Mouse (Mus musculus) stomach, postnatal 0 days (tissue): ENCODE measurements around the gene Sez6l2. TPM values are rescaled to one million over a fixed set of nuclear protein-coding genes. Genes with fewer than 3 reads are reported as not detected.
A peak's percentile ranks its signal among the peaks of the same experiment; 100 is the strongest.
"Not testable (repeated sequence)": the region's sequence is repeated elsewhere in the genome, so short reads cannot be mapped to it uniquely, and the experiment has no call there.

Experiments used
- ATAC-seq: fragments of 200-750 bp; cut with Nextera tagmentation; 2 replicates; pipeline ENCODE4 v1.8.0; 2017; ENCODE audit not compliant: low FRiP score, low TSS enrichment
- DNase-seq: peaks from one replicate; pipeline ENCODE4 v3.0.0-alpha.2; 2016; ENCODE audit warnings: low spot score
- H3K27ac ChIP-seq: fragments of 300-500 bp; sonication (generic); replicated peaks from 2 replicates; pipeline ENCODE4 v1.5.1; 2014; ENCODE audit warnings: mild to moderate bottlenecking, control low read depth
- H3K27me3 ChIP-seq: fragments of 300-500 bp; sonication (generic); 2 replicates; pipeline ENCODE4 v1.6.1; 2014; ENCODE audit warnings: low read length; ENCODE audit not compliant: control insufficient read depth, insufficient read depth
- H3K36me3 ChIP-seq: fragments of 300-500 bp; sonication (generic); 2 replicates; pipeline ENCODE4 v1.6.1; 2014; ENCODE audit warnings: low read length, mixed read lengths; ENCODE audit not compliant: control insufficient read depth, insufficient read depth
- H3K4me1 ChIP-seq: fragments of 300-500 bp; sonication (generic); replicated peaks from 2 replicates; pipeline ENCODE4 v1.6.1; 2014; ENCODE audit warnings: antibody characterized with exemption; ENCODE audit not compliant: control insufficient read depth, insufficient read depth
- H3K4me2 ChIP-seq: fragments of 300-500 bp; sonication (generic); replicated peaks from 2 replicates; pipeline ENCODE4 v1.6.1; 2014; ENCODE audit warnings: low read depth, mild to moderate bottlenecking, control low read depth, moderate library complexity
- H3K4me3 ChIP-seq: fragments of 300-500 bp; sonication (generic); 2 replicates; pipeline ENCODE4 v1.5.1; 2014; ENCODE audit warnings: low read depth, low read length, control low read depth
- H3K9ac ChIP-seq: fragments of 300-500 bp; sonication (generic); 2 replicates; pipeline ENCODE4 v1.6.1; 2014; ENCODE audit warnings: mild to moderate bottlenecking, low read length, control low read depth, mixed read lengths
- H3K9me3 ChIP-seq: fragments of 300-500 bp; sonication (generic); 2 replicates; pipeline ENCODE4 v1.6.1; 2016; ENCODE audit warnings: low read length; ENCODE audit not compliant: control insufficient read depth
- CTCF ChIP-seq: IDR thresholded peaks from 2 replicates; pipeline ENCODE4 v1.5.1; 2016; ENCODE audit warnings: antibody characterized with exemption, low read depth, mild to moderate bottlenecking, moderate library complexity
- EP300 ChIP-seq: optimal IDR thresholded peaks from 2 replicates; pipeline ENCODE3; 2016; ENCODE audit warnings: antibody characterized with exemption
- WGBS: fragments of 180-500 bp; shearing (Covaris S2); extraction: QIAGEN DNeasy Blood & Tissue Kit; methylation state at CpG from one replicate; pipeline ENCODE4 v1.1.7; 2014; 5-methylcytosine and 5-hydroxymethylcytosine counted together
- polyA plus RNA-seq: library from polyadenylated mRNA; unstranded; fragments of >200 nt; fragmentation: Nextera tagmentation; extraction: Ambion mirVana; gene quantifications from 2 replicates; pipeline ENCODE4 v1.2.1, GENCODE M21; 2015

Gene Sez6l2
- polyA plus RNA-seq, result 1.5 and 1.6 TPM in 2 replicates

GRCm38 (mm10) chr7:126949793-126950646 lies at the start of gene Sez6l2:
Gene Sez6l2 (plus strand): TSS chr7:126950563.
- no peaks in the 10 kb centered on the region for H3K9me3 ChIP-seq
- no peaks in the 10 kb centered on the region for H3K4me1 ChIP-seq
- H3K9ac ChIP-seq, result no peak within 1 kb of the TSS
- no peaks in the 10 kb centered on the region for H3K27me3 ChIP-seq
- TF ChIP-seq EP300, result no peak
- peak; percentile 1; the same call in 1 of the 2 replicates for TF ChIP-seq CTCF
- peak within 1 kb of the TSS; percentile 41 for H3K4me3 ChIP-seq
- DNase-seq, result peak; percentile 93
- H3K36me3 ChIP-seq, result no peaks in the 10 kb centered on the region
- H3K27ac ChIP-seq, result no peak within 1 kb of the TSS
- peak within 1 kb of the TSS; percentile 95 for H3K4me2 ChIP-seq
- under 1% methylated on average over 41 of the region's 42 CpGs for WGBS
- peak; percentile 83 for ATAC-seq

GRCm38 (mm10) chr7:126905590-126905989 lies 44.8 kb upstream of the Sez6l2 start:
- ATAC-seq, result no peak
- WGBS, result 76% methylated on average over 3 of the region's 3 CpGs

GRCm38 (mm10) chr7:126914844-126915243 lies 35.5 kb upstream of the Sez6l2 start:
- Histone ChIP-seq H3K4me3 (no peak overlapping the region), H3K36me3 (no peaks in the 10 kb centered on the region), H3K4me1 (no peaks in the 10 kb centered on the region), H3K27me3 (no peaks in the 10 kb centered on the region), H3K9ac (no peak overlapping the region), H3K27ac (no peak overlapping the region), H3K9me3 (no peaks in the 10 kb centered on the region), H3K4me2 (no peak overlapping the region)
- DNase-seq (no peak), ATAC-seq (no peak)
- TF ChIP-seq CTCF, result no peak
- no peak for TF ChIP-seq EP300
- WGBS, result 77% methylated on average over 3 of the region's 3 CpGs

More at GRCm38 (mm10) chr7:126905590-126905989, 44.8 kb upstream of the Sez6l2 start:
- Histone ChIP-seq H3K9me3 (no peaks in the 10 kb centered on the region), H3K4me1 (no peaks in the 10 kb centered on the region), H3K4me3 (no peak overlapping the region), H3K27ac (no peak overlapping the region), H3K36me3 (no peaks in the 10 kb centered on the region), H3K9ac (no peak overlapping the region), H3K27me3 (no peaks in the 10 kb centered on the region), H3K4me2 (no peak overlapping the region)
- DNase-seq, result no peak
- TF ChIP-seq EP300 (no peak), CTCF (no peak)

GRCm38 (mm10) chr7:126918356-126918755 lies 32.0 kb upstream of the Sez6l2 start:
- H3K4me2 ChIP-seq, DNase-seq, H3K4me1 ChIP-seq, H3K4me3 ChIP-seq, ATAC-seq, H3K36me3 ChIP-seq, H3K27me3 ChIP-seq, H3K9ac ChIP-seq, H3K27ac ChIP-seq, H3K9me3 ChIP-seq: not testable (repeated sequence)
- 20% methylated on average over 4 of the region's 4 CpGs for WGBS

DNA sequence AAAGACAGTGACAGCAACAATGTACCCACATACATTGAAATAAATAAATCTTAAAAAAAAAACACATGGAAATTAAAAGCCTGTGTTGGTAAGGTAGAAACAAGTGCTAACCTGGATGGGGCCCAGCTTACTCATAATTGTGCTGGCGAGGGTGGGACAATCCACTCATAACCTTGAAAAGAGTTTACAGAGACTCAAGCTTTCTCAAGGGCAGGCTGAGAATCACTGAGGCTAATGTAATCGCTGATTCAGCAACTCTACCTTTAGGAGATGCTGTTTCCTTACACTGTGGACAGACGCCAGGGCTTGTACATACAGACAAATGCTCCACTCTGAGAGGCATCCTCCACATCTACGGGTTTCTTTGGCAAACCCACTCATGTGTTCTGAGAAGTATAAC lies 30.4 kb upstream of the Sez6l2 start:
- H3K27me3 ChIP-seq, result no peaks in the 10 kb centered on the region
- no peak overlapping the region for H3K9ac ChIP-seq
- no peak overlapping the region for H3K27ac ChIP-seq
- peaks cover 3% of the 10 kb centered on the region; the same call in 1 of the 2 replicates for H3K4me1 ChIP-seq
- no peaks in the 10 kb centered on the region for H3K36me3 ChIP-seq
- no peak overlapping the region for H3K4me2 ChIP-seq
- ATAC-seq (no peak), DNase-seq (no peak)
- H3K4me3 ChIP-seq, result no peak overlapping the region
- no peaks in the 10 kb centered on the region for H3K9me3 ChIP-seq
- TF ChIP-seq CTCF (no peak), EP300 (no peak)
- WGBS, result 73% methylated on average over 4 of the region's 4 CpGs

DNA sequence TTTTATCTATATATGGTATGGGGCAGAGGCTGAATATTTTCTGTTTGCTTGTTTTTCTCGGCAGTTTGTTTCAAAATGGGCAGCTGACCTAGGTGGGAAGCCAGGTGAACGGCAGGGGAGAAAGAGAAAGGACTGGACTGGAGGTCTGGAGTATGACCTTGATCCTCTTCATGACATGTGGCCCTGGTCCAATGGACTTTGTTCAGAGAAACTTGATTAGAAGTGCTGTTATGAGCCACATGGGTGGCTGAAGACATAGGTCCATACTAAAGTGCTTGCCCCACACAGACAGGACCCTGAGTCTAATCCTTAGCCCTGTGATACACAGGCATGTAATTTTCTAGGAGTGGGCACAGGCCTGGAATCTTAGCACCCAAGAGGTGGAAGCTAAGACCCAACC lies 28.8 kb upstream of the Sez6l2 start:
- ATAC-seq, result no peak

More for the DNA sequence above, 28.8 kb upstream of the Sez6l2 start:
- Histone ChIP-seq H3K27me3 (no peaks in the 10 kb centered on the region), H3K9ac (no peak overlapping the region), H3K4me2 (no peak overlapping the region), H3K9me3 (no peaks in the 10 kb centered on the region), H3K4me3 (no peak overlapping the region), H3K4me1 (peaks cover 3% of the 10 kb centered on the region; the same call in 1 of the 2 replicates), H3K36me3 (no peaks in the 10 kb centered on the region), H3K27ac (no peak overlapping the region)
- no peak for TF ChIP-seq EP300
- no peak for TF ChIP-seq CTCF
- DNase-seq, result no peak
- WGBS, result 80% methylated on average over 2 of the region's 2 CpGs
